Mouse (Mus musculus): ENCODE data around the gene Rufy2. TPM values are rescaled to one million over a fixed set of nuclear protein-coding genes. Genes with fewer than 3 reads are reported as not detected.

The Rufy2 gene
- polyA plus RNA-seq, 1 experiment = 3.0 TPM

DNA sequence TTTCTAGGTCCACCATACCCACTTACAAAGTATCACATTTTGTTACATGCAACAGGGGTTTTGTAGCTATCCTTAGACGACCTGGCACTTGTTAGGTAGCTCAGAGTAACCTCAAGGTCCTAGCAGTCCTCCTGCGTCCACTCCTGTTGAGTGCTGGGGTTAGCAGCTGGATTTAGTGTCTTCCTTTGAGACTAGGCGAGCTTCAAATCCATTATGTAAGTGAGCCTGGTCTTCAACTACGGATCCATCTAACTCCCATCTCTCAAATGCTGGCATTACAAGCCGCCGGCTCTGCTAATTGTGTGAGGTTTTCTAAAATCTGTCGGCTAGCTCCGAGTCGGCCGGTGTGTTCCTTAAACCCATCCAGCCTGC lies 370 bp upstream of the Rufy2 start:
- Histone ChIP-seq H3K79me2 (ENCODE audit: control insufficient read depth, insufficient read depth) (peaks cover 6% of the 10 kb centered on the region), H3K27me3 (ENCODE audit: control insufficient read depth, insufficient read depth, insufficient read length) (no peaks in the 10 kb centered on the region), H3K36me3 (ENCODE audit: control insufficient read depth, insufficient read depth) (no peaks in the 10 kb centered on the region), H3ac (ENCODE audit: control insufficient read depth, insufficient read length) (peak overlapping the region; percentile 38), H3K4me3 (peak overlapping the region; percentile 55), H3K4me2 (ENCODE audit: low read depth) (peak overlapping the region; percentile 59)
- TF ChIP-seq E2F4 (IDR thresholded peaks at IDR 0.05; ENCODE audit: insufficient read depth) = no peak
- no peak for TF ChIP-seq MYOG (IDR thresholded peaks at IDR 0.05; ENCODE audit: control insufficient read depth in 1 of 3, insufficient read depth in 1 of 3, insufficient read length in 2 of 3, low read depth in 2 of 3)
- TF ChIP-seq TCF3 (IDR thresholded peaks at IDR 0.05; ENCODE audit: insufficient read length, low read depth) = no peak
- TF ChIP-seq SRF (IDR thresholded peaks at IDR 0.05; ENCODE audit: control insufficient read depth, insufficient read length, low read depth) = no peak
- TF ChIP-seq MYOD1 (IDR thresholded peaks at IDR 0.05; ENCODE audit: control insufficient read depth in 1 of 3, insufficient read length in 2 of 3, low read depth in 2 of 3) = no peak
- no peak for TF ChIP-seq CEBPB (IDR thresholded peaks at IDR 0.05; ENCODE audit: insufficient read depth, poor library complexity, severe bottlenecking)
- TF ChIP-seq TCF12 (IDR thresholded peaks at IDR 0.05; ENCODE audit: insufficient read depth, poor library complexity, severe bottlenecking) = no peak
- no peak for TF ChIP-seq POLR2A (IDR thresholded peaks at IDR 0.05; ENCODE audit: insufficient read length, low read depth)
- no peak for TF ChIP-seq MAX (IDR thresholded peaks at IDR 0.05; ENCODE audit: low read depth)
- TF ChIP-seq USF1 (IDR thresholded peaks at IDR 0.05; ENCODE audit: low read depth) = no peak
- no peak for TF ChIP-seq REST (IDR thresholded peaks at IDR 0.05; ENCODE audit: insufficient read depth, insufficient read length)
- TF ChIP-seq POLR2AphosphoS2 (IDR thresholded peaks at IDR 0.05; ENCODE audit: insufficient read length, low read depth) = no peak

GRCm38 (mm10) chr10:62984072-62984471 lies 4.0 kb downstream of the Rufy2 start:
- Histone ChIP-seq H3K27me3 (ENCODE audit: control insufficient read depth, insufficient read depth, insufficient read length) (no peaks in the 10 kb centered on the region), H3K36me3 (ENCODE audit: control insufficient read depth, insufficient read depth) (no peaks in the 10 kb centered on the region), H3ac (ENCODE audit: control insufficient read depth, insufficient read length) (no peak overlapping the region), H3K4me2 (ENCODE audit: low read depth) (no peak overlapping the region), H3K79me2 (ENCODE audit: control insufficient read depth, insufficient read depth) (peaks cover 6% of the 10 kb centered on the region), H3K4me3 (no peak overlapping the region)
- TF ChIP-seq MYOD1 (IDR thresholded peaks at IDR 0.05; ENCODE audit: control insufficient read depth in 1 of 3, insufficient read length in 2 of 3, low read depth in 2 of 3) = no peak
- TF ChIP-seq REST (IDR thresholded peaks at IDR 0.05; ENCODE audit: insufficient read depth, insufficient read length) = no peak
- no peak for TF ChIP-seq CEBPB (IDR thresholded peaks at IDR 0.05; ENCODE audit: insufficient read depth, poor library complexity, severe bottlenecking)
- no peak for TF ChIP-seq MYOG (IDR thresholded peaks at IDR 0.05; ENCODE audit: control insufficient read depth in 1 of 3, insufficient read depth in 1 of 3, insufficient read length in 2 of 3, low read depth in 2 of 3)
- no peak for TF ChIP-seq E2F4 (IDR thresholded peaks at IDR 0.05; ENCODE audit: insufficient read depth)
- TF ChIP-seq SRF (IDR thresholded peaks at IDR 0.05; ENCODE audit: control insufficient read depth, insufficient read length, low read depth) = no peak
- no peak for TF ChIP-seq POLR2A (IDR thresholded peaks at IDR 0.05; ENCODE audit: insufficient read length, low read depth)
- TF ChIP-seq MAX (IDR thresholded peaks at IDR 0.05; ENCODE audit: low read depth) = no peak
- no peak for TF ChIP-seq POLR2AphosphoS2 (IDR thresholded peaks at IDR 0.05; ENCODE audit: insufficient read length, low read depth)
- no peak for TF ChIP-seq TCF3 (IDR thresholded peaks at IDR 0.05; ENCODE audit: insufficient read length, low read depth)
- TF ChIP-seq USF1 (IDR thresholded peaks at IDR 0.05; ENCODE audit: low read depth) = no peak

DNA sequence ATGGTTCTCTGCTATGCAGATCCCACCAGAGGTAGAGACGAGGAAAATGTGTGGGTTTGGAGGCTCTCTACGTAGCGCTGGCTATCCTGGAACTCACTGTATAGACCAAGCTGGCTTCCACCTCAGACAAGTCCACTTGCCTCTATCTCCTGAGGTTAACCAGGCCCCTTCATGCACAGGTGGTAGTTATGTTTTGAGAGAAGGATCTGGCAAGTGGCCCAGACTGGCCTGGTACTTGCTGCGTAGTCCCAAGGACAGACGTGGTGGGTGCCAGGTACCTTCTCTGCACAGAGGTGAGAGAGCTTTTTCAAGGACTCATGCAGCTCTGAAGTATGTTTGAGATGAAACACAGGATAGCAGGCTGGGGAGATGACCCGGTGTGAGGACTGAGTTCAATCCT lies 4.5 kb downstream of the Rufy2 start:
- H3ac ChIP-seq (ENCODE audit: control insufficient read depth, insufficient read length) = no peak overlapping the region
- peaks cover 6% of the 10 kb centered on the region for H3K79me2 ChIP-seq (ENCODE audit: control insufficient read depth, insufficient read depth)
- no peak overlapping the region for H3K4me3 ChIP-seq
- TF ChIP-seq TCF12 (IDR thresholded peaks at IDR 0.05; ENCODE audit: insufficient read depth, poor library complexity, severe bottlenecking) (no peak), REST (IDR thresholded peaks at IDR 0.05; ENCODE audit: insufficient read depth, insufficient read length) (no peak), POLR2AphosphoS2 (IDR thresholded peaks at IDR 0.05; ENCODE audit: insufficient read length, low read depth) (no peak), MAX (IDR thresholded peaks at IDR 0.05; ENCODE audit: low read depth) (no peak), SRF (IDR thresholded peaks at IDR 0.05; ENCODE audit: control insufficient read depth, insufficient read length, low read depth) (no peak), MYOD1 (IDR thresholded peaks at IDR 0.05; ENCODE audit: control insufficient read depth in 1 of 3, insufficient read length in 2 of 3, low read depth in 2 of 3) (no peak), MYOG (IDR thresholded peaks at IDR 0.05; ENCODE audit: control insufficient read depth in 1 of 3, insufficient read depth in 1 of 3, insufficient read length in 2 of 3, low read depth in 2 of 3) (no peak), CEBPB (IDR thresholded peaks at IDR 0.05; ENCODE audit: insufficient read depth, poor library complexity, severe bottlenecking) (no peak), USF1 (IDR thresholded peaks at IDR 0.05; ENCODE audit: low read depth) (no peak), POLR2A (IDR thresholded peaks at IDR 0.05; ENCODE audit: insufficient read length, low read depth) (no peak), TCF3 (IDR thresholded peaks at IDR 0.05; ENCODE audit: insufficient read length, low read depth) (no peak), E2F4 (IDR thresholded peaks at IDR 0.05; ENCODE audit: insufficient read depth) (no peak)
- no peaks in the 10 kb centered on the region for H3K27me3 ChIP-seq (ENCODE audit: control insufficient read depth, insufficient read depth, insufficient read length)
- no peaks in the 10 kb centered on the region for H3K36me3 ChIP-seq (ENCODE audit: control insufficient read depth, insufficient read depth)
- H3K4me2 ChIP-seq (ENCODE audit: low read depth) = no peak overlapping the region

DNA sequence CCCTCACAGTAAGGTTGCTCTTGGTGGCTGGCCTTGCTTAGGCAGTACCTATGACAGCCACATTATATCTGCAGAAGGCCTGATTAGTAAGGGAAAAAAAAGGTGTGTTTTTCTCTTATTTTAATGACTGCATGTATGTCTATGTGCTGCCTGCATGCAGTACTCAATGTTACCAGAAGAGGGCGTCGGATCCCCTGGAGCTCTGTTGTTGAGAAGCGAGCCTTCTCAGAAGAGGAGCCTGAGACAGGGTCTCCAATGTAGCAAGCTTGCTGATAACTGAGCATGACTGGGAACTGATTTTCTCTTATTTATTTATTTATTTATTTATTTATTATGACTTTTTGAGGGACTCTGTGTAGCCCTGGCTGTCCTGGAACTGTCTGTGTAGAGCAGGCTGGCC lies 7.3 kb downstream of the Rufy2 start:
- no peak overlapping the region for H3K4me3 ChIP-seq

DNA sequence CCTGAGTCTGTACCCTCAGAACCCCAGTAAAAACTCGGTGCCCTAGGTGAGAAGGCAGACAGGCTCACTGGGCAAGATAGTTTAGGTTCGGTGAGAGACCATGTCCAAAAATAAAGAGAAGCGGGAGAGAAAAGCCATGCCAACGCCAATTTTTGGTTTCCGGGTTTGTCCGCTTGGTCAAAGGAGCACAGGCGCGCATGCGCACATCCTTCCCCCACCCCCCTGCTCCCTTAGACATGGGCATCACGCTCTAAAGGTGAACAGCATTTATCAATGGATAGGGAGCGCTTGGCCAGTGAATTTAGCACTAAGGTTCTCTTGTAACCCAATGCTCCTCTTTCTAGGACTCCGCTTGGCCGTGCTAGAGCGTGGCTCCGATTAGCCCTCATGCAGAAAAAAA lies 10.6 kb downstream of the Rufy2 start:
- Histone ChIP-seq H3ac (ENCODE audit: control insufficient read depth, insufficient read length) (no peak overlapping the region), H3K36me3 (ENCODE audit: control insufficient read depth, insufficient read depth) (no peaks in the 10 kb centered on the region), H3K4me2 (ENCODE audit: low read depth) (no peak overlapping the region), H3K4me3 (no peak overlapping the region), H3K27me3 (ENCODE audit: control insufficient read depth, insufficient read depth, insufficient read length) (no peaks in the 10 kb centered on the region), H3K79me2 (ENCODE audit: control insufficient read depth, insufficient read depth) (no peaks in the 10 kb centered on the region)
- TF ChIP-seq E2F4 (IDR thresholded peaks at IDR 0.05; ENCODE audit: insufficient read depth) = no peak
- TF ChIP-seq CEBPB (IDR thresholded peaks at IDR 0.05; ENCODE audit: insufficient read depth, poor library complexity, severe bottlenecking) = no peak
- no peak for TF ChIP-seq TCF12 (IDR thresholded peaks at IDR 0.05; ENCODE audit: insufficient read depth, poor library complexity, severe bottlenecking)
- no peak for TF ChIP-seq POLR2AphosphoS2 (IDR thresholded peaks at IDR 0.05; ENCODE audit: insufficient read length, low read depth)
- TF ChIP-seq MYOD1 (IDR thresholded peaks at IDR 0.05; ENCODE audit: control insufficient read depth in 1 of 3, insufficient read length in 2 of 3, low read depth in 2 of 3) = no peak

More for the DNA sequence above, 7.3 kb downstream of the Rufy2 start:
- Histone ChIP-seq H3K36me3 (ENCODE audit: control insufficient read depth, insufficient read depth) (no peaks in the 10 kb centered on the region), H3K27me3 (ENCODE audit: control insufficient read depth, insufficient read depth, insufficient read length) (no peaks in the 10 kb centered on the region), H3K4me2 (ENCODE audit: low read depth) (no peak overlapping the region), H3K79me2 (ENCODE audit: control insufficient read depth, insufficient read depth) (no peaks in the 10 kb centered on the region), H3ac (ENCODE audit: control insufficient read depth, insufficient read length) (no peak overlapping the region)
- no peak for TF ChIP-seq CEBPB (IDR thresholded peaks at IDR 0.05; ENCODE audit: insufficient read depth, poor library complexity, severe bottlenecking)
- TF ChIP-seq POLR2A (IDR thresholded peaks at IDR 0.05; ENCODE audit: insufficient read length, low read depth) = no peak
- TF ChIP-seq MAX (IDR thresholded peaks at IDR 0.05; ENCODE audit: low read depth) = no peak
- no peak for TF ChIP-seq SRF (IDR thresholded peaks at IDR 0.05; ENCODE audit: control insufficient read depth, insufficient read length, low read depth)
- TF ChIP-seq MYOG (IDR thresholded peaks at IDR 0.05; ENCODE audit: control insufficient read depth in 1 of 3, insufficient read depth in 1 of 3, insufficient read length in 2 of 3, low read depth in 2 of 3) = no peak
- TF ChIP-seq E2F4 (IDR thresholded peaks at IDR 0.05; ENCODE audit: insufficient read depth) = no peak
